Mouse (Mus musculus) liver, postnatal 0 days (tissue): Measurements from ENCODE around the gene Mchr1. TPM values are rescaled to one million over a fixed set of nuclear protein-coding genes. Genes with fewer than 3 reads are reported as not detected.

Experiments used
- ATAC-seq: fragments of 200-750 bp; cut with Nextera tagmentation; 2 replicates; pipeline ENCODE4 v1.8.0; 2017; ENCODE audit warnings: mild to moderate bottlenecking, moderate library complexity
- DNase-seq: peaks from one replicate; pipeline ENCODE4 v3.0.0-alpha.2; 2016
- H3K27ac ChIP-seq: fragments of 300-500 bp; sonication (generic); 2 replicates; pipeline ENCODE4 v1.5.1; 2014; ENCODE audit warnings: antibody characterized with exemption, moderate library complexity, mild to moderate bottlenecking, low read depth
- H3K27me3 ChIP-seq: fragments of 300-500 bp; sonication (generic); 2 replicates; pipeline ENCODE4 v1.6.1; 2014; ENCODE audit warnings: low read length, control low read depth, mixed read lengths; ENCODE audit not compliant: insufficient read depth
- H3K36me3 ChIP-seq: fragments of 300-500 bp; sonication (generic); replicated peaks from 2 replicates; pipeline ENCODE4 v1.6.1; 2014; ENCODE audit warnings: mild to moderate bottlenecking, control low read depth, low read length, moderate library complexity, mixed read lengths; ENCODE audit not compliant: insufficient read depth
- H3K4me1 ChIP-seq: fragments of 300-500 bp; sonication (generic); 2 replicates; pipeline ENCODE4 v1.6.1; 2014; ENCODE audit warnings: antibody characterized with exemption, mild to moderate bottlenecking, control low read depth; ENCODE audit not compliant: insufficient read depth
- H3K4me2 ChIP-seq: fragments of 300-500 bp; sonication (generic); 2 replicates; pipeline ENCODE4 v1.6.1; 2014; ENCODE audit warnings: low read depth, mild to moderate bottlenecking, low read length, moderate library complexity, mixed read lengths
- H3K4me3 ChIP-seq: fragments of 300-500 bp; sonication (generic); 2 replicates; pipeline ENCODE4 v1.5.1; 2014; ENCODE audit warnings: low read depth, low read length
- H3K9ac ChIP-seq: fragments of 300-500 bp; sonication (generic); replicated peaks from 2 replicates; pipeline ENCODE4 v1.6.1; 2014; ENCODE audit warnings: mild to moderate bottlenecking, moderate library complexity
- H3K9me3 ChIP-seq: fragments of 300-500 bp; sonication (generic); 2 replicates; pipeline ENCODE4 v1.6.1; 2016; ENCODE audit warnings: mild to moderate bottlenecking, control low read depth, low read length, mixed read lengths
- CTCF ChIP-seq: sonication (generic); IDR thresholded peaks from 2 replicates; pipeline ENCODE4 v1.5.1; 2016; ENCODE audit warnings: antibody characterized with exemption, low read depth
- EP300 ChIP-seq: IDR thresholded peaks from 2 replicates; pipeline ENCODE4 v1.6.1; 2016; ENCODE audit warnings: antibody characterized with exemption, low read depth, mild to moderate bottlenecking
- WGBS: fragments of 180-500 bp; shearing (Covaris S2); extraction: QIAGEN DNeasy Blood & Tissue Kit; methylation state at CpG from one replicate; pipeline ENCODE4 v1.1.7; 2014; ENCODE audit not compliant: insufficient replicate concordance; 5-methylcytosine and 5-hydroxymethylcytosine counted together
- polyA plus RNA-seq: library from polyadenylated mRNA; unstranded; fragments of >200 nt; fragmentation: Nextera tagmentation; extraction: Ambion mirVana; gene quantifications from 2 replicates; pipeline ENCODE4 v1.2.1, GENCODE M21; 2015

The Mchr1 gene
- polyA plus RNA-seq, 1 experiment from 2014 or later = 0.12 TPM

GRCm38 (mm10) chr15:81231325-81231724, 4.0 kb upstream of the Mchr1 start:
- Histone ChIP-seq H3K36me3 (no peaks in the 10 kb centered on the region), H3K9me3 (no peaks in the 10 kb centered on the region), H3K4me1 (peaks cover 7% of the 10 kb centered on the region; the same call in 1 of the 2 replicates), H3K9ac (no peak overlapping the region), H3K27me3 (0 out of 2 replicates have a peak, but pooled peaks cover 5% of the 10 kb centered on the region), H3K27ac (no peak overlapping the region), H3K4me2 (no peak overlapping the region), H3K4me3 (no peak overlapping the region)
- DNase-seq = no peak
- no peak for TF ChIP-seq EP300
- TF ChIP-seq CTCF = no peak
- no peak for ATAC-seq
- whole genome bisulfite sequencing = 59% methylated on average over 7 of the region's 7 CpGs

DNA sequence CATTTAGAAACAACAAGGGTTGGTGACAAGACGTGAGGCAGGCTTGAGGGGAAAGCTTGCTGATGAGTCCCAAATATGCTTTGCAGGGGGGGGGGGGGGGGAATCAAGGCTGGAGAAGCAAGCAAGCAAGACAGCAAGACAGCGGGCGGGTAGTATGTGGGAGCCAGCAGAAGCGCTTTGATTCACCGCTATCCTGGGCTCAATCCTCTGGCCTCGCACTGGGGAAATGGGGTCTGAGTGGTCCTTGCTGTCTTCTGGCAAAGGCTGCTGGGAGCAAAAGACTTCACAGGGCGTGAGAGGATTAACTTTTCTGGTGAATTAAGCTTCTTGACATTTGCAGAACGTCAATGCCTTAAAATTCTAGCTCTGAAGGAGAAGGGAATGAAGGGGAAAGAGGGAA, 763 bp downstream of the Mchr1 start:
- Histone ChIP-seq H3K4me1 (peaks cover 7% of the 10 kb centered on the region; the same call in 1 of the 2 replicates), H3K4me3 (peak overlapping the region; percentile 42), H3K9ac (0 out of 2 replicates have a peak overlapping the region, but pooled peaks have one; percentile 38), H3K36me3 (no peaks in the 10 kb centered on the region), H3K9me3 (no peaks in the 10 kb centered on the region), H3K4me2 (peak overlapping the region; percentile 70), H3K27me3 (0 out of 2 replicates have a peak, but pooled peaks cover 5% of the 10 kb centered on the region), H3K27ac (no peak overlapping the region)
- ATAC-seq = no peak
- 10% methylated on average over 8 of the region's 8 CpGs for WGBS
- no peak for DNase-seq
- no peak for TF ChIP-seq CTCF
- TF ChIP-seq EP300 = no peak

DNA sequence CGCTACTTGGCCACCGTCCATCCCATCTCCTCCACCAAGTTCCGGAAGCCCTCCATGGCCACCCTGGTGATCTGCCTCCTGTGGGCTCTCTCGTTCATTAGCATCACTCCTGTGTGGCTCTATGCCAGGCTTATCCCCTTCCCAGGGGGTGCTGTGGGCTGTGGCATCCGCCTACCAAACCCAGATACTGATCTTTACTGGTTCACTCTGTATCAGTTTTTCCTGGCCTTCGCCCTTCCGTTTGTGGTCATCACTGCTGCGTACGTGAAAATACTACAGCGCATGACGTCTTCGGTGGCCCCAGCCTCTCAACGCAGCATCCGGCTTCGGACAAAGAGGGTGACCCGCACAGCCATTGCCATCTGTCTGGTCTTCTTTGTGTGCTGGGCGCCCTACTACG, 2.2 kb downstream of the Mchr1 start:
- Histone ChIP-seq H3K4me2 (no peak overlapping the region), H3K36me3 (no peaks in the 10 kb centered on the region), H3K9me3 (no peaks in the 10 kb centered on the region), H3K9ac (no peak overlapping the region), H3K27ac (no peak overlapping the region), H3K4me3 (no peak overlapping the region), H3K27me3 (0 out of 2 replicates have a peak, but pooled peaks cover 5% of the 10 kb centered on the region), H3K4me1 (peaks cover 7% of the 10 kb centered on the region; the same call in 1 of the 2 replicates)
- TF ChIP-seq CTCF (no peak), EP300 (no peak)
- DNase-seq = no peak
- 77% methylated on average over 18 of the region's 18 CpGs for WGBS
- no peak for ATAC-seq

GRCm38 (mm10) chr15:81239261-81239660, 4.0 kb downstream of the Mchr1 start:
- peak; percentile 49 for DNase-seq
- H3K27me3 ChIP-seq = 0 out of 2 replicates have a peak, but pooled peaks cover 5% of the 10 kb centered on the region
- H3K4me2 ChIP-seq = no peak overlapping the region
- H3K4me1 ChIP-seq = peaks cover 7% of the 10 kb centered on the region; the same call in 1 of the 2 replicates
- H3K4me3 ChIP-seq = no peak overlapping the region
- no peak overlapping the region for H3K9ac ChIP-seq
- TF ChIP-seq EP300 (no peak), CTCF (peak; percentile 66)
- no peaks in the 10 kb centered on the region; the same call in 1 of the 2 replicates for H3K36me3 ChIP-seq
- H3K9me3 ChIP-seq = no peaks in the 10 kb centered on the region
- no peak for ATAC-seq
- H3K27ac ChIP-seq = no peak overlapping the region
- 39% methylated on average over 7 of the region's 7 CpGs for WGBS

DNA sequence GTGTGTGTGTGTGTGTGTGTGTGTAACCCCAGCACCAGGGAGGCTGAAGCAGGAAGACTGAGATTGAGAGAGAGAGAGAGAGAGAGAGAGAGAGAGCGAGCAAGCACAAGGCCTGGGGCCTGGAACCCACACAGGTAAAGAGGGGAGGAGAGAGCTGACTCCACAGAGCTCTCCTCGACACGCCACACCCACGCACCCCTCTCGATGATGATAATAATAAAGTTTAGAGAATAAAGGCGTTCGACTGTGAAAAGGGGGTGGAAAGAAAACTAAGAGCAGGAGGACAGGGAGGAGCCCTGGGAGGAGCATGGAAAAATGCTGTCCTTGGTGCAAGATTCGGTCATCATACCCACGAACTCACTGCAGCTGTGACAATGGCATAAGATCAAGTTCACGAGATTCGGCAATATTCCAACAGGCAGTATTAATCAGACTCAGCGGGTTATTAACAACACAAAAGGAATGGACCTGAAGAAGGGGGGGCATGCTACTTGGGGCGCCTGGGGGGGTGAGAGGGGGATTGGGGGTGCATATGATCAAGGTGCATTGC, 4.6 kb downstream of the Mchr1 start:
- no peak for TF ChIP-seq CTCF
- TF ChIP-seq EP300 = no peak
- peaks cover 5% of the 10 kb centered on the region; the same call in 1 of the 2 replicates for H3K9me3 ChIP-seq
- H3K4me1 ChIP-seq = peaks cover 7% of the 10 kb centered on the region; the same call in 1 of the 2 replicates
- H3K9ac ChIP-seq = no peak overlapping the region
- WGBS = 74% methylated on average over 13 of the region's 13 CpGs
- DNase-seq (no peak), ATAC-seq (no peak)
- H3K4me2 ChIP-seq = no peak overlapping the region
- no peak overlapping the region for H3K4me3 ChIP-seq
- no peak overlapping the region for H3K27ac ChIP-seq
- H3K36me3 ChIP-seq = peaks cover 3% of the 10 kb centered on the region; the same call in 1 of the 2 replicates
- 0 out of 2 replicates have a peak, but pooled peaks cover 5% of the 10 kb centered on the region for H3K27me3 ChIP-seq

GRCm38 (mm10) chr15:81246890-81247289, 11.6 kb downstream of the Mchr1 start:
- TF ChIP-seq CTCF (no peak), EP300 (no peak)
- WGBS = 88% methylated on average over 3 of the region's 3 CpGs

More at GRCm38 (mm10) chr15:81246890-81247289, 11.6 kb downstream of the Mchr1 start:
- DNase-seq (no peak), ATAC-seq (no peak)
- H3K9ac ChIP-seq = 0 out of 2 replicates have a peak overlapping the region, but pooled peaks have one; percentile 4
- H3K4me1 ChIP-seq = peaks cover 13% of the 10 kb centered on the region
- peaks cover 3% of the 10 kb centered on the region; the same call in 1 of the 2 replicates for H3K36me3 ChIP-seq
- no peak overlapping the region for H3K4me3 ChIP-seq
- H3K27me3 ChIP-seq = no peaks in the 10 kb centered on the region
- H3K27ac ChIP-seq = peak overlapping the region; percentile 83
- H3K9me3 ChIP-seq = peaks cover 5% of the 10 kb centered on the region; the same call in 1 of the 2 replicates
- H3K4me2 ChIP-seq = peak overlapping the region; percentile 67; the same call in 1 of the 2 replicates
